Mouse (Mus musculus): ENCODE measurements around the gene Wdr83. TPM values are rescaled to one million over a fixed set of nuclear protein-coding genes. Genes with fewer than 3 reads are reported as not detected.

The Wdr83 gene
- polyA plus RNA-seq, 1 experiment from 2014 or later = 47.2 TPM

GRCm38 (mm10) chr8:85025098-85025932 is 55.8 kb downstream of the Wdr83 start, which contains the start of gene Asna1:
TSS of gene Asna1 (minus strand) at chr8:85025281.
- Histone ChIP-seq H3K27me3 (ENCODE audit: control insufficient read depth, insufficient read depth, low read length) (no peaks in the 10 kb centered on the region), H3K9me3 (ENCODE audit: control insufficient read depth, low read length) (no peaks in the 10 kb centered on the region), H3K4me3 (ENCODE audit: low read depth, low read length) (peak within 1 kb of the TSS; percentile 76), H3K4me2 (ENCODE audit: low read depth, low read length) (peak within 1 kb of the TSS; percentile 89), H3K36me3 (ENCODE audit: control insufficient read depth, insufficient read depth, low read length) (peaks cover 25% of the 10 kb centered on the region), H3K27ac (ENCODE audit: low read depth, low read length) (peak within 1 kb of the TSS; percentile 60), H3K4me1 (ENCODE audit: control insufficient read depth, insufficient read depth, low read length) (peaks cover 24% of the 10 kb centered on the region), H3K9ac (replicated peaks; ENCODE audit: low read depth, low read length) (peak within 1 kb of the TSS; percentile 72)
- ATAC-seq (ENCODE audit: low read depth) = peak; percentile 92
- 7% methylated on average over 30 of the region's 30 CpGs for WGBS

Small RNA genes lying within 50 kb of the gene (microRNA-seq; reads per million reads assigned to microRNA genes)
- gene Gm23388 (not detected), gene Mir7070 (1.7 reads per million)

Other genes starting within 250 kb of the Wdr83 start
- gene Gadd45gip1, start 249.8 kb downstream of the Wdr83 start, polyA plus RNA-seq (2014; fragmentation: Nextera tagmentation; extraction: Ambion mirVana) = 33.1 and 39.8 TPM in 2 replicates
- 69.4 and 78.1 TPM in 2 replicates for gene Rad23a, start 240.6 kb downstream of the Wdr83 start, polyA plus RNA-seq (2014; fragmentation: Nextera tagmentation; extraction: Ambion mirVana)
- 615 and 623 TPM in 2 replicates for gene Calr, start 234.4 kb downstream of the Wdr83 start, polyA plus RNA-seq (2014; fragmentation: Nextera tagmentation; extraction: Ambion mirVana)
- gene Farsa, start 224.3 kb downstream of the Wdr83 start, polyA plus RNA-seq (2014; fragmentation: Nextera tagmentation; extraction: Ambion mirVana) = 90.9 and 98.2 TPM in 2 replicates
- 14.2 and 24.5 TPM in 2 replicates for gene Syce2, start 209.2 kb downstream of the Wdr83 start, polyA plus RNA-seq (2014; fragmentation: Nextera tagmentation; extraction: Ambion mirVana)
- gene Gcdh, start 187.4 kb downstream of the Wdr83 start, polyA plus RNA-seq (2014; fragmentation: Nextera tagmentation; extraction: Ambion mirVana) = 33.5 and 34.2 TPM in 2 replicates
- 0.44 and 0.80 TPM in 2 replicates for gene Klf1, start 179.4 kb downstream of the Wdr83 start, polyA plus RNA-seq (2014; fragmentation: Nextera tagmentation; extraction: Ambion mirVana)
- gene Dnase2a, start 172.7 kb downstream of the Wdr83 start, polyA plus RNA-seq (2014; fragmentation: Nextera tagmentation; extraction: Ambion mirVana) = 5.0 and 5.3 TPM in 2 replicates
- gene Mast1, start 143.9 kb downstream of the Wdr83 start, polyA plus RNA-seq (2014; fragmentation: Nextera tagmentation; extraction: Ambion mirVana) = 75.6 and 79.8 TPM in 2 replicates
- 1.3 and 3.5 TPM in 2 replicates for gene Rtbdn, start 134.3 kb downstream of the Wdr83 start, polyA plus RNA-seq (2014; fragmentation: Nextera tagmentation; extraction: Ambion mirVana)
- gene Gm49661, start 111.9 kb downstream of the Wdr83 start, polyA plus RNA-seq (2014; fragmentation: Nextera tagmentation; extraction: Ambion mirVana) = not detected in 2 replicates
- gene Prdx2, start 111.7 kb downstream of the Wdr83 start, polyA plus RNA-seq (2014; fragmentation: Nextera tagmentation; extraction: Ambion mirVana) = 1,214 and 1,252 TPM in 2 replicates
- gene Rnaseh2a, start 111.5 kb downstream of the Wdr83 start, polyA plus RNA-seq (2014; fragmentation: Nextera tagmentation; extraction: Ambion mirVana) = 45.7 and 48.0 TPM in 2 replicates
- 5.4 and 8.4 TPM in 2 replicates for gene Junb, start 102.6 kb downstream of the Wdr83 start, polyA plus RNA-seq (2014; fragmentation: Nextera tagmentation; extraction: Ambion mirVana)
- gene Hook2, start 90.7 kb downstream of the Wdr83 start, polyA plus RNA-seq (2014; fragmentation: Nextera tagmentation; extraction: Ambion mirVana) = 25.5 and 31.2 TPM in 2 replicates
- gene Best2, start 66.8 kb downstream of the Wdr83 start, polyA plus RNA-seq (2014; fragmentation: Nextera tagmentation; extraction: Ambion mirVana) = 0.12 TPM in 1 of 2 replicates, not detected in the other
- gene Asna1, start 56.0 kb downstream of the Wdr83 start, polyA plus RNA-seq (2014; fragmentation: Nextera tagmentation; extraction: Ambion mirVana) = 119 and 128 TPM in 2 replicates
- gene Trir, start 54.5 kb downstream of the Wdr83 start, polyA plus RNA-seq (2014; fragmentation: Nextera tagmentation; extraction: Ambion mirVana) = 153 and 161 TPM in 2 replicates
- 30.8 and 45.8 TPM in 2 replicates for gene Tnpo2, start 44.4 kb downstream of the Wdr83 start, polyA plus RNA-seq (2014; fragmentation: Nextera tagmentation; extraction: Ambion mirVana)
- gene Fbxw9, start 21.3 kb downstream of the Wdr83 start, polyA plus RNA-seq (2014; fragmentation: Nextera tagmentation; extraction: Ambion mirVana) = 57.0 and 66.3 TPM in 2 replicates
- 1.4 TPM in 1 of 2 replicates, not detected in the other for gene Gm5741, start 13.3 kb downstream of the Wdr83 start, polyA plus RNA-seq (2014; fragmentation: Nextera tagmentation; extraction: Ambion mirVana)
- gene Dhps, start 9.5 kb downstream of the Wdr83 start, polyA plus RNA-seq (2014; fragmentation: Nextera tagmentation; extraction: Ambion mirVana) = 115 and 123 TPM in 2 replicates
- gene Wdr83os, start 566 bp downstream of the Wdr83 start, polyA plus RNA-seq (2014; fragmentation: Nextera tagmentation; extraction: Ambion mirVana) = 120 and 134 TPM in 2 replicates
- gene Man2b1, start 2.0 kb upstream of the Wdr83 start, polyA plus RNA-seq (2014; fragmentation: Nextera tagmentation; extraction: Ambion mirVana) = 15.4 and 20.9 TPM in 2 replicates
- gene Zfp791, start 41.8 kb upstream of the Wdr83 start, polyA plus RNA-seq (2014; fragmentation: Nextera tagmentation; extraction: Ambion mirVana) = 2.9 and 3.5 TPM in 2 replicates
- gene Cks1brt, start 70.6 kb upstream of the Wdr83 start, polyA plus RNA-seq (2014; fragmentation: Nextera tagmentation; extraction: Ambion mirVana) = not detected in 2 replicates
- not detected in 2 replicates for gene Olfr371, start 144.7 kb upstream of the Wdr83 start, polyA plus RNA-seq (2014; fragmentation: Nextera tagmentation; extraction: Ambion mirVana)
- 76.4 and 78.8 TPM in 2 replicates for gene Orc6, start 218.3 kb upstream of the Wdr83 start, polyA plus RNA-seq (2014; fragmentation: Nextera tagmentation; extraction: Ambion mirVana)
- gene Vps35, start 218.5 kb upstream of the Wdr83 start, polyA plus RNA-seq (2014; fragmentation: Nextera tagmentation; extraction: Ambion mirVana) = 183 and 196 TPM in 2 replicates